In the genomic region with DNA sequence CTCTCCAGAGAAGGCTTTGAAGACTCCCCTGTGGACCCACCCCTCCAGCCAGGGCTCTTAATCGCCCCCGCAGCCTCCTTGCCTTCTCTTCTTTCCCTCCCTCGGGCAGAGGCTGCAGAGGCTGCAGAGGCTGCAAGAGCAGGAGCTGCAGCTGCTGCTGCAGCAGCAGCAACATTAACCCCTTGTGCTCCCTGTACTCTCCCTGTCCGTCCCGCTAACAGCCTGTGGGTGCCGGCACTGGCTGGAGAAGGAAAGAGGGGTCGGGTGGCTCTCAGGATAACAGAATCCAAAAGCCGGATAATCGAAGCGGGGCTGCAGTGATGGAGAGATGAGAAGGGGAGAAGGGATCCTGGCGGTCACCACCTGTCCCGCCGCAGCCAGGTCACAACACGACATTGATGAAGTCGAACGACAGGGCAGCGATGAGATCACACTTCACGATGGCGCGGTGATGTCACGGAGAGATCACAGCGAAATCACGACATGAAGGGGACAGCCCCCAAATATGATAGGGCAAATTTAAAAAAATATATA, we compare ENCODE assay signal across 8 mouse cellular contexts. TPM values are rescaled to one million over a fixed set of nuclear protein-coding genes. Genes with fewer than 3 reads are reported as not detected.
DNase-seq lines count a peak whose midpoint lies in the region; ATAC-seq and TF ChIP-seq lines count a peak whose summit lies in the region.

No protein-coding gene starts in this region.

- no peaks in the 10 kb centered on the region for H3K27me3 ChIP-seq in forebrain, postnatal 0 days (ENCODE audit: insufficient read depth, low read length)
- no peaks in the 10 kb centered on the region for H3K27me3 ChIP-seq in liver, embryonic 16.5 days (ENCODE audit: control insufficient read depth, insufficient read depth, low read depth, low read length)

- H3K9ac ChIP-seq in forebrain, postnatal 0 days, result peak overlapping the region; percentile 74
- peak overlapping the region; percentile 95 for H3K9ac ChIP-seq in liver, embryonic 16.5 days (ENCODE audit: low read depth, low read length)

- H3K4me2 ChIP-seq in forebrain, postnatal 0 days (ENCODE audit: low read depth), result peak overlapping the region; percentile 96
- peak overlapping the region; percentile 88 for H3K4me2 ChIP-seq in liver, embryonic 16.5 days (ENCODE audit: low read depth, low read length)

- peak overlapping the region; percentile 69 for H3K4me3 ChIP-seq in forebrain, postnatal 0 days (ENCODE audit: low read depth, low read length)
- H3K4me3 ChIP-seq in liver, embryonic 16.5 days (ENCODE audit: low read depth, low read length), result peak overlapping the region; percentile 92

- peak overlapping the region; percentile 94 for H3K27ac ChIP-seq in forebrain, postnatal 0 days (ENCODE audit: low read depth, low read length)
- no peak overlapping the region for H3K27ac ChIP-seq in liver, embryonic 16.5 days (ENCODE audit: low read length)

- H3K36me3 ChIP-seq in forebrain, postnatal 0 days (ENCODE audit: insufficient read depth), result peaks cover 24% of the 10 kb centered on the region
- H3K36me3 ChIP-seq in liver, embryonic 16.5 days (ENCODE audit: control insufficient read depth, insufficient read depth), result no peaks in the 10 kb centered on the region; the same call in 1 of the 2 replicates

- WGBS in forebrain, postnatal 0 days, result under 1% methylated on average over 23 of the region's 23 CpGs
- under 1% methylated on average over 23 of the region's 23 CpGs for WGBS in liver, embryonic 16.5 days (ENCODE audit: insufficient replicate concordance)

- peaks cover 30% of the 10 kb centered on the region for H3K4me1 ChIP-seq in forebrain, postnatal 0 days (ENCODE audit: insufficient read depth)
- peaks cover 15% of the 10 kb centered on the region for H3K4me1 ChIP-seq in liver, embryonic 16.5 days (ENCODE audit: control insufficient read depth, low read depth, low read length)

- TF ChIP-seq CTCF in forebrain, postnatal 0 days (IDR thresholded peaks at IDR 0.05; ENCODE audit: low read depth), result 0 out of 2 replicates have a peak, but pooled peaks have one; percentile 1

- ATAC-seq in forebrain, postnatal 0 days, result no peak
- ATAC-seq in liver, embryonic 16.5 days (ENCODE audit: low read depth), result no peak

- H3K9me3 ChIP-seq in forebrain, postnatal 0 days (ENCODE audit: low read length), result no peaks in the 10 kb centered on the region
- H3K9me3 ChIP-seq in liver, embryonic 16.5 days (replicated peaks; ENCODE audit: control insufficient read depth, low read length), result no peaks in the 10 kb centered on the region

- peak; percentile 45 for DNase-seq in layer of hippocampus, adult 11-12 months (ENCODE audit: low spot score)
- no peak for DNase-seq in layer of hippocampus, adult 9-10 months (ENCODE audit: low spot score)
- DNase-seq in MN1 (ENCODE audit: low spot score), result peak; percentile 63
- DNase-seq in c-Kit-positive CD71-positive TER-119-positive erythroid progenitor cells, embryonic 14.5 days (ENCODE audit: low spot score), result peak; percentile 26
- no peak for DNase-seq in forebrain, postnatal 0 days
- DNase-seq in right cerebral cortex, postnatal 25 days, result peak; percentile 24
- DNase-seq in spleen, adult 12 weeks (ENCODE audit: low spot score), result no peak

RNA-seq across cellular contexts. Expression of a gene that starts 0.6 kb away (rescaled TPM):
- total RNA-seq in forebrain, postnatal 0 days (2014; rRNA removed), result 308 and 339 TPM in 2 replicates
- polyA plus RNA-seq in forebrain, postnatal 0 days (2015; fragmentation: Nextera tagmentation; extraction: Ambion mirVana), result 205 and 223 TPM in 2 replicates
- polyA plus RNA-seq in liver, embryonic 16.5 days (2015; fragmentation: Nextera tagmentation; extraction: Ambion mirVana), result 6.1 and 6.7 TPM in 2 replicates

RNA-seq across cellular contexts. Expression of a gene that starts 0.7 kb away (rescaled TPM):
- total RNA-seq in forebrain, postnatal 0 days (2014; rRNA removed), result 33.4 and 35.7 TPM in 2 replicates
- 27.4 and 33.5 TPM in 2 replicates for polyA plus RNA-seq in forebrain, postnatal 0 days (2015; fragmentation: Nextera tagmentation; extraction: Ambion mirVana)
- 6.9 and 8.5 TPM in 2 replicates for polyA plus RNA-seq in liver, embryonic 16.5 days (2015; fragmentation: Nextera tagmentation; extraction: Ambion mirVana)

RNA-seq across cellular contexts. Expression of a gene that starts 16.6 kb away (rescaled TPM):
- 1.1 TPM in 2 replicates for total RNA-seq in forebrain, postnatal 0 days (2014; rRNA removed)
- polyA plus RNA-seq in forebrain, postnatal 0 days (2015; fragmentation: Nextera tagmentation; extraction: Ambion mirVana), result 0.86 and 0.93 TPM in 2 replicates
- polyA plus RNA-seq in liver, embryonic 16.5 days (2015; fragmentation: Nextera tagmentation; extraction: Ambion mirVana), result not detected in 2 replicates

Comparison
In these comparisons a context has a peak if more than half of its experiments do, and no peak if none do; other contexts are left out.
1. DNase-seq: peak in layer of hippocampus, adult 11-12 months (single experiment), MN1 (single experiment), c-Kit-positive CD71-positive TER-119-positive erythroid progenitor cells, embryonic 14.5 days (single experiment) and right cerebral cortex, postnatal 25 days (single experiment); none in layer of hippocampus, adult 9-10 months (single experiment), forebrain, postnatal 0 days (single experiment) and spleen, adult 12 weeks (single experiment).
2. RNA of a gene that starts 0.6 kb away (polyA plus RNA-seq): 205 to 223 TPM in forebrain, postnatal 0 days; 6.1 to 6.7 TPM in liver, embryonic 16.5 days; every median in the first group is over 10 times any median in the second.